Mouse (Mus musculus) lung, postnatal 0 days (tissue): Measurements from ENCODE around the gene Gm6020.

Experiments
- CTCF ChIP-seq: IDR thresholded peaks from 2 replicates; pipeline ENCODE4 v1.5.1; 2016; ENCODE audit warnings: antibody characterized with exemption, mild to moderate bottlenecking
- EP300 ChIP-seq: IDR thresholded peaks from 2 replicates; pipeline ENCODE4 v1.6.1; 2016; ENCODE audit warnings: antibody characterized with exemption, mild to moderate bottlenecking, control low read depth

DNA sequence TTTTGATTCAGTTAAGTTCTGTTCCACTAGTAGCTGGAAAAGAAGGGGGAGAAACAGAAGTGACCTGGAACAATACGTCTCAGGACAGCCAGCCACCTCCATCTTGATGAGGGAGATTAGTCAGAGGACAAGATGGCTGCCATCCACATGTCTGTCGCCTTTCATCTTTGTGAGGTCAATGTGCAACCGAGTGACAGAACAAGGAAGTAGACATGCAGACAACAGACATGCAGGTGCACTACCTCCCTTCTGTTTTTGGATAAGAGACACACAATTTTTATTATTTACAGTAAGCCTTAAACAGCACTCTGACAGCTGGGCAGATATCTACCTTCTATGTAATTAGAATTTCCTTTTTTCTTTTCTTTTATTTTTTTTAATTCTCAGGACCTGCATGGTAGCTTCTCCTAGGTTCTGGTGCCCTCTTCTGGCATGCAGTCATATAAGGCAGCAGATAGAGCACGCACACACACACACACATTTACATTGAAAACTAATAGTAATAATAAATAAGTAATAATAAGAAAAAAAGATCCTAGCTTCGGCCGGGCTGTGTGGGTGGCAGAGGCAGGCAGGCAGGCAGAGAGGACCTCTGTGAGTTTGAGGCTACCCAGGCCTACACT is 40.1 kb downstream of the Gm6020 start:
- no peak for TF ChIP-seq EP300
- TF ChIP-seq CTCF = peak; percentile 48
